Mouse (Mus musculus): ENCODE results near the gene Inpp5k. TPM values are rescaled to one million over a fixed set of nuclear protein-coding genes. Genes with fewer than 3 reads are reported as not detected.
"Not testable (repeated sequence)": the region's sequence is repeated elsewhere in the genome, so short reads cannot be mapped to it uniquely, and the experiment has no call there.

The Inpp5k gene
- polyA plus RNA-seq, 1 experiment from 2014 or later: 23.2 TPM

DNA sequence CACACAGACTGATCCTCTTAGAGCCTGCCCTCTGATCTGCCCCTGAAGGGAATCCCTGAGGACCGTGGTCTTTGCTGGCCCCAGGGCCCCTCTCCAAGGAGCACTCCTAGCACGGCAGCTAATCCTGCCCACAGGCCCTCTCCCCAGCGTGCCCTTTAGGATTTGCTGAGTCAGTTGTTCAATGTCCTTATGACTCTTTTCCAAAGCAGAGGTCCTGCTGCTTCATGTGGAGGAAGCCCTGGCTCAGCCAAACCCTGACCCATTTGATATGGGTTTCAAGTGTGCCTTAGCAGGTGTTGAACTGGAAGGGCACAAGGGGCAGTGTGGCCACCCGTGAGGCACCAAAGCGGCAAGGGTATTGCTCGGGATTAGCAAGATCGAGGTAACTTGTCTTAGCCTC is 35.0 kb upstream of the Inpp5k start:
- H3K9ac ChIP-seq: no peak overlapping the region
- no peaks in the 10 kb centered on the region for H3K27me3 ChIP-seq
- no peak overlapping the region for H3K4me2 ChIP-seq
- no peak overlapping the region for H3K27ac ChIP-seq
- no peak overlapping the region for H3K4me3 ChIP-seq
- H3K9me3 ChIP-seq: no peaks in the 10 kb centered on the region
- 66% methylated on average over 7 of the region's 7 CpGs for WGBS
- peaks cover 71% of the 10 kb centered on the region for H3K36me3 ChIP-seq
- H3K4me1 ChIP-seq: no peaks in the 10 kb centered on the region; the same call in 1 of the 2 replicates
- no peak for ATAC-seq (ENCODE audit: insufficient number of reproducible peaks, insufficient read depth, low FRiP score, low TSS enrichment, low read depth)

DNA sequence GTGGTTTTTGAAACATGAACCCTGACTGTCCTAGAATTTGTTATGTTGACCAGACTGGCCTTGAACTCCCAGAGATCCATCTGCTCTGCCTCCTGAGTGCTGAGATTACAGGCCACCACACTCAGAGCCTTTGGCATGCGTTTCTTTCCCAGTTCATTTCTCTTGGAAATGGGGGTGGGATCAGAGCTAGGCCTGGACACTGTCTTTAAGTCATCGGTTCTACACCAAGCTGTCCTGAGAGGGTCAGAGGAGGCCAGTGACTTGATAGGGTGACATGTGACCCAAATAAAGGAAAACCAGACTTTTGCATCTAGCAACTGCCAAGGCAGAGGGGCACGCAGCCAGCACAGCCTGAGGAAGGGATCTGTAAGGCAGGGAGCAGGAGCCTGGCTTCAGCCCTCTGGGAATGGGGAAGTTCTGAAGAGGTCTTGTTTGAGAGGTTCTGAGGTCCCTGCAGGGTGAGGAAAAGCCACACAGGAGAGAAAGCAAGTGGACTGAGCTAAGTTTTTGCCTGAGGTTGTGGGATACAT is 34.0 kb upstream of the Inpp5k start:
- WGBS: 88% methylated on average over 3 of the region's 3 CpGs
- peaks cover 80% of the 10 kb centered on the region for H3K36me3 ChIP-seq
- H3K4me2 ChIP-seq: no peak overlapping the region

DNA sequence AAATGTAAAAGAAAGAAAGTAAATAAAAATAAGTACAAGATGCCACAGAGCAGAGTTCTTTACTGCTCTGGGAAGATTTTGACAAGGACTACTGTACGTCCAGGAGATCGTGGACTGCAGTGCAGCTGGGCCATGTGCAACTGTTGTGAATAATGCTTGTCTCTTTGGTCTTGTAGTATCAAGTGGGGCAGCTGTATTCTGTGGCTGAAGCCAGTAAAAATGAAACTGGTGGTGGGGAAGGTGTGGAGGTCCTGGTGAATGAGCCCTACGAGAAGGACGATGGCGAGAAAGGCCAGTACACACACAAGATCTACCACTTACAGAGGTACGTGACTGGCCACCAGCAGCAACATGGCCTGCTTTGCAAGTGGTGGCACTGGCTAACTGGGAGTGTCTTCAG is 32.8 kb upstream of the Inpp5k start:
- Histone ChIP-seq H3K9me3 (no peaks in the 10 kb centered on the region), H3K4me1 (no peaks in the 10 kb centered on the region; the same call in 1 of the 2 replicates), H3K4me3 (no peak overlapping the region), H3K9ac (no peak overlapping the region), H3K27ac (0 out of 2 replicates have a peak overlapping the region, but pooled peaks have one; percentile 0), H3K36me3 (peaks cover 80% of the 10 kb centered on the region), H3K4me2 (no peak overlapping the region), H3K27me3 (no peaks in the 10 kb centered on the region)
- WGBS: 90% methylated on average over 6 of the region's 6 CpGs
- ATAC-seq (ENCODE audit: insufficient number of reproducible peaks, insufficient read depth, low FRiP score, low TSS enrichment, low read depth): no peak

More for the DNA sequence above, 34.0 kb upstream of the Inpp5k start:
- Histone ChIP-seq H3K4me3 (no peak overlapping the region), H3K4me1 (no peaks in the 10 kb centered on the region; the same call in 1 of the 2 replicates), H3K27ac (no peak overlapping the region), H3K27me3 (no peaks in the 10 kb centered on the region), H3K9ac (0 out of 2 replicates have a peak overlapping the region, but pooled peaks have one; percentile 16), H3K9me3 (no peaks in the 10 kb centered on the region)
- ATAC-seq (ENCODE audit: insufficient number of reproducible peaks, insufficient read depth, low FRiP score, low TSS enrichment, low read depth): no peak

DNA sequence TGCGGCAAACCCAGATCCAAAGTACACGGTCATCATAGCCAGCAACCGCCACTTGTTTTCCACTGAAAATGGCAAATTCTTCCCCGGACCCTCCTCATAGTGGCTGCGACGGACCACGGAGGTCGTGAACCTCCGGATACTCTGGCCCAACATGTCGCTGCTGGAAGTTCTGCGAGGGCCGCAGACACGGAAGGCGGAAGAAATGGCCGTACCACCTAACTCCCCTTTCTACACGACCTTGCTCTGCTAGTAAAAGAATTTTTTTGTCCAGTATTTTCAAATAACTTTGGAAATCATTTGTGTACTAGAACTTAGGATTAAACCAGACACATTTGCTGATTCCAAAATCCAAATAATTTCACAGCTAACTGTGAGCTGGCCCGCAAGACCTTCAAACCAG is 31.0 kb upstream of the Inpp5k start:
- peaks cover 75% of the 10 kb centered on the region for H3K36me3 ChIP-seq
- WGBS: 94% methylated on average over 17 of the region's 17 CpGs
- not testable (repeated sequence) for H3K9me3 ChIP-seq; H3K9ac ChIP-seq; ATAC-seq (ENCODE audit: insufficient number of reproducible peaks, insufficient read depth, low FRiP score, low TSS enrichment, low read depth); H3K27ac ChIP-seq; H3K4me1 ChIP-seq; H3K4me2 ChIP-seq; H3K4me3 ChIP-seq; H3K27me3 ChIP-seq

DNA sequence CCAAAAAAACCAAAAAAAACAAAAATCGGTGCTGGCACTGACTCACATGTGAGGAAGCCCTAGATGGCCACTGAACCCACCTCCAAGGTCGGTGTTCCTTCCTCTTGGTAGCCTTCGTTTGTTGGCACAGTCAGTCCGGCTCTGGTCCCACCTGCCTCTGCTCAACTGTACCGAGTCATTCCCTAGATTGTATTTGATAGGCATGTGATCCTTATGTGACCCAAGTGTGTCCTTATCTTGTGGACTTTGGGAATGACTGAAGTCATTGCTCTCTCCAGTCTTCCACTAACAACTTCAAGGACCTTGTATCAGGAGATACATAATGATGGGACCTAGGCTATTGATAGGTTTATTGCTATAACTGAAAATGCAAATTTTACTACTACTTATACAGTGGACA is 26.0 kb upstream of the Inpp5k start:
- 89% methylated on average over 5 of the region's 5 CpGs for WGBS

DNA sequence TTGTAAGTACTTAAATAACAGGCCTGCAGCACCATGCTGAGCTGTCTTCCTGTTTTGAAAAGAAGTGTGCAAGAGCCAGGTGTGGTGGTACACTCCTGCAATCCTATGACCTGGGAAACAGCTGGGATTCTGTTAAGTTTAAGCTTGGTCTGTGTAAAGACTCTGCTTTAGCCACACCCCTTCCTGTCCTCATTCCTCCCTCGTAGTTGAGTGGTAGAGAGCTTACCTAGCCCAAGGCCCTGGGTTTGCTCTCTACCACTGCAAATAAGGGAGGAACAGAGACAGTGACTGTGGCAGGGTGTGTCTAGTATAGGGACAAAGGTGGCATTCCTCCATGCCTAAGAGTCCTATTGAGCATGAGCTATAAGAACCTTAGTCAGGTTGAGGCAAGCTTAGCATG is 25.5 kb upstream of the Inpp5k start:
- Histone ChIP-seq H3K27me3 (no peaks in the 10 kb centered on the region), H3K4me1 (no peaks in the 10 kb centered on the region), H3K36me3 (peaks cover 78% of the 10 kb centered on the region), H3K4me3 (no peak overlapping the region), H3K4me2 (no peak overlapping the region), H3K9me3 (no peaks in the 10 kb centered on the region), H3K27ac (no peak overlapping the region), H3K9ac (no peak overlapping the region)
- 48% methylated on average over 1 of the region's 1 CpGs for WGBS
- no peak for ATAC-seq (ENCODE audit: insufficient number of reproducible peaks, insufficient read depth, low FRiP score, low TSS enrichment, low read depth)

More for the DNA sequence above, 26.0 kb upstream of the Inpp5k start:
- H3K27ac ChIP-seq: no peak overlapping the region
- H3K4me3 ChIP-seq: no peak overlapping the region
- H3K9me3 ChIP-seq: no peaks in the 10 kb centered on the region
- no peaks in the 10 kb centered on the region for H3K27me3 ChIP-seq
- no peak overlapping the region for H3K4me2 ChIP-seq
- no peak for ATAC-seq (ENCODE audit: insufficient number of reproducible peaks, insufficient read depth, low FRiP score, low TSS enrichment, low read depth)
- peaks cover 73% of the 10 kb centered on the region for H3K36me3 ChIP-seq
- H3K4me1 ChIP-seq: no peaks in the 10 kb centered on the region
- no peak overlapping the region for H3K9ac ChIP-seq

DNA sequence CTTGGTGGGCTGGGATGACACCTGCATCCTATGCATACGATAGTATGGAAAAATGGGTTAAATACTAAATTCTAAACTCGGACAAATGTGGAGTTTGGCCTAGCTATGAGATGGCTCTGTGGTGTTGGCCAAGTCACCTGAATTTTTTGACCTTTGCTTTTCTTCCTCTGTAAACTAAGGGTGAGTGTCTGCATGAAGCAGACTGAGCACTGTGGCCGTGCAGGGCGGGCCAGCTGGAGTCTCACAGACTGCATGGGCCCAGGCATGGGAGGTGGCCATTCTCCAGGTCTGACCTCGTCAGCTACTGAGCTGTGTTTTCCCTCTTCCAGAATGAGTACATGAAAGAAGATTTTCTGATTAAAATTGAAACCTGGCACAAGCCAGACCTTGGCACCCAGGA is 22.0 kb upstream of the Inpp5k start:
- peaks cover 79% of the 10 kb centered on the region for H3K36me3 ChIP-seq
- no peak for ATAC-seq (ENCODE audit: insufficient number of reproducible peaks, insufficient read depth, low FRiP score, low TSS enrichment, low read depth)

DNA sequence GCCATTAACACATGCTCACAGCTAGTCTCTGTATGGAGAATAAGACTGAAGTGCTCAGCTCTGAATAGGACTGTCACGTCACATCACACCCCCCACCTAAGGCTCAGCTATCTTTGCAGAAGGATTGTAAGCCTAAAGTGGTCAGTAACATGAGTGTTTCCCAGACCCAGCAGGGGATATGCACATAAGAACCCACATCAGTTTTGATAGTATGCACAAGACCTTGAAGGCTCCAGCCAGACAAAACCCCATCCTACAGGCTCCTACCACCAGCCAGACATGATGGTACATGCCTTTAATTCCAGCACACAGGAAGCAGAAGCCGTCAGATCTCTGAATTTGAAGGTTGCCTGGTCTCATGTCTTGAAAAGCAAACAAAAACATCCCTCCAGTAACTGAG is 20.8 kb upstream of the Inpp5k start:
- H3K36me3 ChIP-seq: peaks cover 78% of the 10 kb centered on the region
- WGBS: 80% methylated on average over 2 of the region's 2 CpGs
- H3K4me3 ChIP-seq: no peak overlapping the region
- no peak for ATAC-seq (ENCODE audit: insufficient number of reproducible peaks, insufficient read depth, low FRiP score, low TSS enrichment, low read depth)
- H3K9me3 ChIP-seq: no peaks in the 10 kb centered on the region
- H3K4me1 ChIP-seq: no peaks in the 10 kb centered on the region
- no peak overlapping the region for H3K4me2 ChIP-seq
- H3K27me3 ChIP-seq: no peaks in the 10 kb centered on the region
- no peak overlapping the region for H3K27ac ChIP-seq
- no peak overlapping the region for H3K9ac ChIP-seq

More for the DNA sequence above, 22.0 kb upstream of the Inpp5k start:
- Histone ChIP-seq H3K4me3 (no peak overlapping the region), H3K27me3 (no peaks in the 10 kb centered on the region), H3K9ac (no peak overlapping the region), H3K27ac (no peak overlapping the region), H3K4me2 (no peak overlapping the region), H3K4me1 (no peaks in the 10 kb centered on the region), H3K9me3 (no peaks in the 10 kb centered on the region)
- 91% methylated on average over 5 of the region's 5 CpGs for WGBS

DNA sequence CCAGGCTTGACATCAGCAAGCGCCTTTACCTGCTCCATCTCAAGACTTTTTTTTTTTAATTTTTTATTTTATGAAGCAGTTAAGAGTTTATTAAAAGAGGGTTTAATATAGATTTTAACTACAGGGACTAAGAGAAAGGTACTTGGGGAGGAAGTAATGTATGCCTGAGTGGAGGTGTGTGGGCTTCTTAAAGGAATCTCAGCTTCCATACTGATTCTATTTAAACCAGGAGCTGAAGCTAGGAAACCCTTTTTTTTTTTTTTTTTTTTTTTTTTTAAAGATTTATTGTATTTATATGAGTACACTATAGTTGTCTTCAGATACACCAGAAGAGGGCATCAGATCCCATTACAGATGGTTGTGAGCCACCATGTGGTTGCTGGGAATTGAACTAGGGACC is 16.0 kb upstream of the Inpp5k start:
- no peaks in the 10 kb centered on the region for H3K4me1 ChIP-seq
- H3K27ac ChIP-seq: no peak overlapping the region
- H3K4me3 ChIP-seq: no peak overlapping the region
- no peak for ATAC-seq (ENCODE audit: insufficient number of reproducible peaks, insufficient read depth, low FRiP score, low TSS enrichment, low read depth)
- 100% methylated on average over 1 of the region's 1 CpGs for WGBS
- peaks cover 80% of the 10 kb centered on the region for H3K36me3 ChIP-seq
- no peak overlapping the region for H3K4me2 ChIP-seq
- H3K9me3 ChIP-seq: no peaks in the 10 kb centered on the region
- no peaks in the 10 kb centered on the region for H3K27me3 ChIP-seq
- no peak overlapping the region for H3K9ac ChIP-seq

DNA sequence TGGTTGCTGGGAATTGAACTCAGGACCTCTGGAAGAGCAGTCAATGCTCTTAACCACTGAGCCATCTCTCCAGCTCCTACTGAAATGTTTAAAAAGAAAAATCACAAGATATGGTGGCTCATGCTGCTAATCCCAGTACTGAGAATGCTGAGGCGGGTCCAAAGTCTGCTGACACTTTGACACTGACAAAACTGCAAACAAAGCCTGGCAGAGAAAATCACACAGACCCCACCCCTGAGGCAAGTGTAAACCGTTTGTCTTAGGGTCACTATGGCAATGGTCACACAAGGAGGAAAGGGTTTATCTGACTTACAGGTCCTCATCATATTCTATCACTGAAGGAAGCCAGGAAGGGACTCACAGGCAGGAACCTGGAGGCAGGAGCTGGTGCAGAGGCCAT is 15.2 kb upstream of the Inpp5k start:
- no peak overlapping the region for H3K4me2 ChIP-seq
- no peaks in the 10 kb centered on the region for H3K27me3 ChIP-seq
- no peak overlapping the region for H3K27ac ChIP-seq
- no peaks in the 10 kb centered on the region for H3K4me1 ChIP-seq
- H3K9me3 ChIP-seq: no peaks in the 10 kb centered on the region
- no peak overlapping the region for H3K9ac ChIP-seq
- peaks cover 79% of the 10 kb centered on the region for H3K36me3 ChIP-seq
- WGBS: 88% methylated on average over 2 of the region's 2 CpGs
- H3K4me3 ChIP-seq: no peak overlapping the region
- ATAC-seq (ENCODE audit: insufficient number of reproducible peaks, insufficient read depth, low FRiP score, low TSS enrichment, low read depth): no peak

DNA sequence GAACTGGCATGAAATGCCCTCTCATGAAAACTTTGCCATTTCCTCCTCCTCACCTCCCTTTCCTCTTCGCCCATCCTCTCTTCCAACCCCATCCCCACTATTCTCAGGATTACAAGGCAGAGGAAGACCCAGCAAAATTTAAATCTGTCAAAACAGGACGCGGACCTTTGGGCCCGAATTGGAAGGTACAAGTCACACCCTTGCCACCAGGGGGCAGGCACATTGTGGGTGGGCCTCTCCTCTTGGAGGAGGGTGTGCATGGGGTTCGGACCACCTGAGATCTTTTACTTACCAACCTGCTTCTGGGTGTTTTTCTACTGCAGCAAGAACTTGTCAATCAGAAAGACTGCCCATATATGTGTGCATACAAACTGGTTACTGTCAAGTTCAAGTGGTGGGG is 11.7 kb upstream of the Inpp5k start:
- peaks cover 76% of the 10 kb centered on the region for H3K36me3 ChIP-seq
- no peak overlapping the region for H3K4me2 ChIP-seq
- no peak overlapping the region for H3K9ac ChIP-seq
- H3K27ac ChIP-seq: no peak overlapping the region
- no peaks in the 10 kb centered on the region for H3K4me1 ChIP-seq
- ATAC-seq (ENCODE audit: insufficient number of reproducible peaks, insufficient read depth, low FRiP score, low TSS enrichment, low read depth): no peak
- WGBS: 88% methylated on average over 5 of the region's 5 CpGs
- no peaks in the 10 kb centered on the region for H3K27me3 ChIP-seq
- no peak overlapping the region for H3K4me3 ChIP-seq
- H3K9me3 ChIP-seq: no peaks in the 10 kb centered on the region

DNA sequence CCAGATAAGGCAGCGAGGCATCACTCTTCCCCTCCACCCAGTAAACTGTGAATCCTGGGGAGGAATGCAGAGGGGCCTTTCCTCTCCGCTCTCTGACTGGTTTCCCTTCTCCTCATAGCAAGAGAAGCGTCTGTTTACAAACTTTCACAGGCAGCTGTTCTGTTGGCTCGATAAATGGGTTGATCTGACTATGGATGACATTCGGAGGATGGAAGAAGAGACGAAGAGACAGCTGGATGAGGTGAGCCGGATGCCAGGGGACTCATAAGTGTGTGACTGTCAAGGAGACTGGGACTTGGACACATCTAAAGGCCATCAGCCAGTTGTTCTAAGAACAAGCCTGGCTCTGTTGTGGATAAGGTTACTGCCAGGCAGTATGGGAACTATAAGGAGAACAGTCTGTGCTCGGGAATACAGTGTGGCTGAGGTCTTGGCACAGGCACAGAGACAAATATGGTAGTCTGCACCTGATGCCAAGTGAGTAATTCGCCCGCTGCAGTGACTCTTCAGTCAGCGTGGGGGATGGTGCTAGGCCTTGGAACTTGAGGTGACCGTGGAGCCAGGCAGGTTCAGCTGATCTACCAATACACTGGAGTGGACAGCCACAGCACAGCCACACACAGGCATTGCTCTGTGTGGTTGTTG is 10.5 kb upstream of the Inpp5k start:
- Histone ChIP-seq H3K4me1 (no peaks in the 10 kb centered on the region), H3K36me3 (peaks cover 73% of the 10 kb centered on the region), H3K27ac (0 out of 2 replicates have a peak overlapping the region, but pooled peaks have one; percentile 5), H3K4me3 (no peak overlapping the region), H3K27me3 (no peaks in the 10 kb centered on the region), H3K4me2 (no peak overlapping the region), H3K9ac (no peak overlapping the region), H3K9me3 (no peaks in the 10 kb centered on the region)
- 91% methylated on average over 12 of the region's 12 CpGs for WGBS
- ATAC-seq (ENCODE audit: insufficient number of reproducible peaks, insufficient read depth, low FRiP score, low TSS enrichment, low read depth): no peak
